Mouse (Mus musculus) ES-E14 (cell line): ENCODE measurements at regions not wholly inside any gene's neighbourhood (a gene's known extent, or its start where the extent isn't known, plus 50 kb on each side); places are given as distances from the start of the nearest gene placed in this dataset.
A peak's percentile ranks its signal among the peaks of the same experiment; 100 is the strongest.

Experiments
- DNase-seq: peaks from one replicate; pipeline ENCODE4 v3.0.0-alpha.2; 2013; ENCODE audit warnings: low read depth, low spot score
- H3K27ac ChIP-seq: 2 replicates; pipeline ENCODE4 v1.5.1; 2012; ENCODE audit warnings: low read depth, mild to moderate bottlenecking, low read length, moderate library complexity, mixed read lengths; ENCODE audit not compliant: poor library complexity, insufficient read depth, severe bottlenecking
- H3K36me3 ChIP-seq: 2 replicates; pipeline ENCODE4 v1.6.1; 2012; ENCODE audit warnings: mild to moderate bottlenecking, low read length, moderate library complexity, mixed read lengths; ENCODE audit not compliant: control insufficient read depth, poor library complexity, insufficient read depth, severe bottlenecking
- H3K4me1 ChIP-seq, 2 experiments: fragments of 150-350 bp in 1 of 2; sonication (generic) in 1 of 2; 2 replicates each; pipeline ENCODE4 v1.6.1; 2012; ENCODE audit warnings: low read length in 2 of 2, mild to moderate bottlenecking in 1 of 2, mixed read lengths in 1 of 2; ENCODE audit not compliant: control insufficient read depth in 2 of 2, insufficient read depth in 2 of 2, poor library complexity in 1 of 2
- H3K4me3 ChIP-seq, 2 experiments: fragments of 150-350 bp in 1 of 2; sonication (generic) in 1 of 2; 2 replicates each; pipeline ENCODE4 v1.5.1; 2012; ENCODE audit warnings: low read length in 2 of 2, low read depth in 1 of 2, mild to moderate bottlenecking in 1 of 2, mixed read lengths in 1 of 2; ENCODE audit not compliant: insufficient read depth in 1 of 2, poor library complexity in 1 of 2, severe bottlenecking in 1 of 2
- H3K9ac ChIP-seq: 2 replicates; pipeline ENCODE4 v1.6.1; 2012; ENCODE audit warnings: low read depth, mild to moderate bottlenecking, low read length, mixed read lengths; ENCODE audit not compliant: poor library complexity, insufficient read depth, severe bottlenecking
- H3K9me3 ChIP-seq: fragments of 150-350 bp; sonication (generic); 2 replicates; pipeline ENCODE4 v1.6.1; 2012; ENCODE audit warnings: low read depth, mild to moderate bottlenecking, low read length; ENCODE audit not compliant: control insufficient read depth, insufficient read depth
- CHD2 ChIP-seq: IDR thresholded peaks from 2 replicates; pipeline ENCODE4 v1.6.1; 2014; ENCODE audit warnings: mild to moderate bottlenecking, low read depth, low read length, inconsistent platforms
- HCFC1 ChIP-seq: IDR thresholded peaks from 2 replicates; pipeline ENCODE4 v1.6.1; 2012; ENCODE audit warnings: low read length, inconsistent platforms, borderline replicate concordance; ENCODE audit not compliant: insufficient read depth
- MAFK ChIP-seq: IDR thresholded peaks from 2 replicates; pipeline ENCODE4 v1.6.1; 2014; ENCODE audit warnings: mild to moderate bottlenecking, low read depth, low read length, inconsistent platforms; ENCODE audit not compliant: insufficient read depth
- ZC3H11A ChIP-seq: IDR thresholded peaks from 2 replicates; pipeline ENCODE4 v1.6.1; 2012; ENCODE audit warnings: low read depth, mild to moderate bottlenecking, inconsistent platforms, low read length, borderline replicate concordance
- ZNF384 ChIP-seq: IDR thresholded peaks from 2 replicates; pipeline ENCODE4 v1.6.1; 2012; ENCODE audit warnings: low read depth, low read length, inconsistent platforms
- in situ Hi-C, 2 experiments: fragments of 600-800 bp; cut with MboI; formaldehyde crosslinking; loops; one replicate each; pipeline ENCODE4 v1.15.1; 2025; ENCODE audit warnings: low sequenced_read_pairs in 2 of 2, inconsistent platforms in 1 of 2; ENCODE audit not compliant: unreplicated experiment in 2 of 2

- no peaks in the 10 kb centered on the region for H3K4me1 ChIP-seq
- H3K9me3 ChIP-seq, result no peaks in the 10 kb centered on the region
- in situ Hi-C loops, result no loop called here
- H3K36me3 ChIP-seq, result no peaks in the 10 kb centered on the region
- TF ChIP-seq ZNF384 (no peak), MAFK (no peak), HCFC1 (no peak), CHD2 (no peak), ZC3H11A (no peak)
- H3K4me3 ChIP-seq, result no peak overlapping the region
- no peak for DNase-seq
- no peak overlapping the region for H3K27ac ChIP-seq
- H3K9ac ChIP-seq, result no peak overlapping the region
Measured at GRCm38 (mm10) chr2:139356280-139357010, 137.3 kb upstream of the Sptlc3 start.

GRCm38 (mm10) chr2:139362245-139362847, 131.4 kb upstream of the Sptlc3 start:
- Histone ChIP-seq H3K4me3 (no peak overlapping the region), H3K4me1 (no peaks in the 10 kb centered on the region), H3K27ac (no peak overlapping the region), H3K9me3 (no peaks in the 10 kb centered on the region), H3K9ac (no peak overlapping the region), H3K36me3 (no peaks in the 10 kb centered on the region)
- TF ChIP-seq HCFC1, result no peak
- no peak for TF ChIP-seq ZC3H11A
- no peak for TF ChIP-seq MAFK
- no peak for TF ChIP-seq CHD2
- TF ChIP-seq ZNF384, result no peak
- in situ Hi-C loops, result no loop called here
- no peak for DNase-seq

GRCm38 (mm10) chr2:139370070-139370469, 123.6 kb upstream of the Sptlc3 start:
- peak; percentile 12 for DNase-seq
- TF ChIP-seq CHD2, result no peak
- no peak for TF ChIP-seq ZNF384
- no peak for TF ChIP-seq HCFC1
- TF ChIP-seq ZC3H11A, result no peak
- TF ChIP-seq MAFK, result no peak
- Histone ChIP-seq H3K27ac (no peak overlapping the region), H3K36me3 (no peaks in the 10 kb centered on the region), H3K9ac (no peak overlapping the region), H3K4me1 (no peaks in the 10 kb centered on the region), H3K9me3 (no peaks in the 10 kb centered on the region), H3K4me3 (no peak overlapping the region)
- in situ Hi-C loops, result no loop called here

- H3K9ac ChIP-seq, result no peak overlapping the region
- no peaks in the 10 kb centered on the region for H3K36me3 ChIP-seq
- no peak overlapping the region for H3K4me3 ChIP-seq
- no peaks in the 10 kb centered on the region for H3K4me1 ChIP-seq
- H3K27ac ChIP-seq, result no peak overlapping the region
- no peak for DNase-seq
- in situ Hi-C loops, result loop anchor here (10.0 to 25.0 kb wide), 2 partner anchors 205 to 207 kb away; no protein-coding TSS in a partner anchor
- no peak for TF ChIP-seq CHD2
- TF ChIP-seq MAFK, result no peak
- TF ChIP-seq ZNF384, result no peak
- no peak for TF ChIP-seq ZC3H11A
- no peak for TF ChIP-seq HCFC1
- H3K9me3 ChIP-seq, result no peaks in the 10 kb centered on the region
Measured at GRCm38 (mm10) chr2:139380285-139380684, 113.4 kb upstream of the Sptlc3 start.
